Mouse (Mus musculus) layer of hippocampus, adult 2 months (tissue): ENCODE measurements around the gene Cpsf2. TPM values are rescaled to one million over a fixed set of nuclear protein-coding genes. Genes with fewer than 3 reads are reported as not detected.

ENCODE experiments used
- DNase-seq, 2 experiments: peaks; one replicate each; pipeline ENCODE4 v3.0.0; 2022; ENCODE audit warnings: low spot score in 2 of 2
- H3K27ac ChIP-seq: fragments of 200-600 bp; 2 replicates; pipeline ENCODE4 v1.8.1; 2022
- H3K4me3 ChIP-seq: fragments of 200-600 bp; 2 replicates; pipeline ENCODE4 v1.8.1; 2022; ENCODE audit warnings: mild to moderate bottlenecking
- CTCF ChIP-seq: fragments of 200-600 bp; conservative IDR thresholded peaks from 2 replicates; pipeline ENCODE4 v1.8.1; 2022; ENCODE audit warnings: antibody characterized with exemption, mild to moderate bottlenecking, moderate library complexity
- total RNA-seq, 2 experiments: library from RNA; stranded (reverse); gene quantifications; 2 replicates each; pipeline ENCODE4 v1.2.3; 2021

The Cpsf2 gene
- total RNA-seq, 2 experiments from 2014 or later = 26.3 to 27.4 TPM

DNA sequence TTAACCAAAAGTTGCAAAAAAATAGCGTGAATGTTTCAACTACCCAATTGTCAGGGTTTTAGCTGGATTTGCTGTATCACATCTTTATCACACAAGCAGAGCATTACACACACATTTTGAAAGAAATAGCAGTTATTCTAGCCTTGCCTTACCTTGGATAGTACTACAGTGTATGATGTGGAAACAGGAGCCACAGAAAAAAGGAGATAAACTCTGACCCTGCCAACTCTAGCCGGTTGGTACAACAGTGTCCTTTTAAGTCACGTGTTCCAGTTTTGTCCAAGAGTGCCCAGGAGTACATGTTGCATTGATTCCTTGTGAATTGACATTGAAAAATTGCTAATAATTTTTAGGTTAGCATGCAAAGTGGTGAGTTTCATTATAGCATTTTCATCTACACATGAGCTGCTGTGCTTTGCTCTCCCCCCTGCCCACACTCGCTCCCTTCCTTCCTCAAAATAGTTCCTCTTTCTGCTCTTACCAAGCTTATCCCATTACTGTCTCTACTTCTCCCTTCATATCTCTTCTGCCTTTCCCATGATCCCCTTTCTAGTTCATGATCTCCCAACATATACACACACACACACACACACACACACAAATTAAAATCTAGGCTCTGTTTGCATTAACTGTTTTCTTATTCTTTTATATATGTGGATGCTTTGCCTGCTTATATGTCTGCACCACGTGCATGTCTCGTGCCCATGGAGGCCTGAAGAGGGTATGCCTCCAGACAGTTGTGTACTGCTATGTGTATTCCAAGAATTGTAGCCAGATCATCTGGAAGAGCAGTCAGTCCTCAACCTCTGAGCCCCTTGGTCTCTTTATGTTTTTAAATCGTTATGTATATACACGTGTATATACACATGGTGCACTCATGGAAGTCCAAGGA, 19.0 kb downstream of the Cpsf2 start:
- Histone ChIP-seq H3K4me3 (no peak overlapping the region), H3K27ac (no peak overlapping the region)
- TF ChIP-seq CTCF = no peak
- no peak for DNase-seq

DNA sequence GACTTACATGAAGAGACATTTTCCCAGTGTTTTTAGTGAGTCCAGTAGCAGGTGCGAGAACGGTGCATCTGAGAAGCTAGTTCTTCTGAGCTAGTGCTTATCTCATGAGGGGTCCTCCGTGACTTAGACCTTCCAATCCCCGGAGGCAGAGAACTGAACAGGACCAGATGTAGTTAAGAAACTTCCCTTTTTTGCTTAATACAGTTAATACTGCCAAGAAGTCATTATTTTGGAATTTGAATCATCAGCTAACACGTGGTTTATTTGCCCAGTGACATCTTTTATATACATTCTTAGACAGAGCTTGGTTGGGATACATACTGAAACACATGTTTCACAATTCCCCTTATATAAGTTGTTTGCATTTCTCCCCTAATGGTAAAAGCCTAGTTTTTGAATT, 23.1 kb downstream of the Cpsf2 start:
- no peak for DNase-seq
- Histone ChIP-seq H3K4me3 (no peak overlapping the region), H3K27ac (no peak overlapping the region)
- TF ChIP-seq CTCF = no peak

DNA sequence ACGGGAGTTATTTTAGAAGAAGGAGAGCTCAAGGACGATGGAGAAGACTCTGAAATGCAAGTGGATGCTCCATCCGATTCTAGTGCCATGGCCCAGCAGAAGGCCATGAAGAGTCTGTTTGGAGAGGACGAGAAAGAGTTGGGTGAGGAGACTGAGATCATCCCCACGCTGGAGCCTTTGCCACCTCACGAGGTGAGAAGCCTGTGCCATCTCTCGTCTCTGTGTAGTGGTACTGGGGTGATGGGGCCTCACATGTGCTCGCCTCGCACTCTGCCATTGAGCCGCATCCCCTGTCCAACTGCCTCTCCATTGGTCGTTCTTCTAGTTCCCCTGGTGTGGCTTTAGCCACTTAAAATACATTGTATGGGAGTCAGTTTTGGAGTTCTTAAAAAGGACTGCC, 25.0 kb downstream of the Cpsf2 start:
- no peak overlapping the region for H3K4me3 ChIP-seq
- no peak for TF ChIP-seq CTCF
- H3K27ac ChIP-seq = no peak overlapping the region
- no peak for DNase-seq

DNA sequence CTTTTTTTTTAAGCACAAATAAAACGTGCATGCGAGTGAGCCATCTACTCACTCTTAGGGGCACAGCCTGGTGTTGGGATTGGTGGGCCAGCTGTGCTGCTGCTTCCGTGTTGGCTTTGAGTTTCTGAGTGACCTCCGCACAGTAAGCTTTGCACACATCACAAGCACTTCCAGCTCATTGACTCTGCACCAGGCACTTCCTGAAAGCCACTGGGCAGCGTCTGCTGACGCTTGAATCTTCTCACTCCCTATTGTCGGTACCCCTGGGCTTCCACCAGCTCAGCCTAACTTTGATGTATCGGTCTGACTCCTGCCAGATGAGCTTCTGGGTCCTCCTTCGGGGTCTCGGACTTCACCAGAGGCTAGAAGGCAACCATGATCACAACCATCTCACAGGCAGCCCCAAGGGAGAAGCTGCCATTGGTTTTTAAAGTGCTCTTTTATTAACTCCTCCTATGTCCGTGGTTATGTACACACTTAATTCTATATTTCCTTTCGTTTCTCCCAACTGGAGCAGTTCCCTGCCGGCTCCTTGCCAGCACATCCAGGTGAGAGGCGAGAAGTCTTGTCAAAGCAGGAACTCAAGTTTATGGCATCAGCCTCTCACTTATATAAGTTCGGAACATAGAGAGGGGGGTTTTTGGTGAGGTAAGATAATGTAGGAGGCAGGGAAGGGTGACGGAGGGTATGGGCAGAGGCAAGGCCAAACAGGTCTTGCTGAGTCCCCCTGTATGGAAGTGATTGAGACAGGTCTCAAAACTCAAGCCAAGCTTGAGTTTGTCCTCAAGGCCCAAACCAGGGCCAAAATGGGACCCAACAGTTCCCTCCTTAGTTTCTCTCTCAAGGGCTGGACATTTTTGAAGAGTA, 32.6 kb downstream of the Cpsf2 start:
- DNase-seq = no peak
- no peak overlapping the region for H3K27ac ChIP-seq
- no peak overlapping the region for H3K4me3 ChIP-seq
- TF ChIP-seq CTCF = no peak

GRCm38 (mm10) chr12:102009551-102009950, 33.8 kb downstream of the Cpsf2 start:
- no peak overlapping the region for H3K27ac ChIP-seq
- peak; percentile 55 for TF ChIP-seq CTCF
- H3K4me3 ChIP-seq = no peak overlapping the region
- DNase-seq = no peak

DNA sequence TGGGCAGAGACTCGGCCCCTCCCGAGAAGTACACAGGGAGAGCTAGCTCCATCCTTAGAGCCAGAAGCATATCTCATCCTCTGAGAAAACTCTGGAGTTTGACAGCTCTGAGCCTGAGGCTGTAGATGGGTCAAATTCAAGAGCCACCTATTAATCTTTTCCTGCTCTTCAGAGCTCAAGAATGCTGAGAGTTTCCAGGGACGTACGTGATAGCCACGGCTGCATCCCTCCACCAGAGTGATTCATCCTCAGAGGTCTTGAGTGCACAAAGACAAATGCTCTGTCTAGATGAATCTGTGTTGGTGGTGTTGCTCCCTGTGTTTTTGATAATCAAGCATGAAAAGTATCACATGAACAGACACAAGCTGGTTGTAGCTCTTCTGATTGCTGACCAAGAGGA, 38.6 kb downstream of the Cpsf2 start:
- DNase-seq = no peak
- Histone ChIP-seq H3K4me3 (no peak overlapping the region), H3K27ac (no peak overlapping the region)
- no peak for TF ChIP-seq CTCF

- DNase-seq = no peak
- Histone ChIP-seq H3K27ac (no peak overlapping the region), H3K4me3 (no peak overlapping the region)
- no peak for TF ChIP-seq CTCF
Measured at GRCm38 (mm10) chr12:102015127-102015526, 39.3 kb downstream of the Cpsf2 start.

DNA sequence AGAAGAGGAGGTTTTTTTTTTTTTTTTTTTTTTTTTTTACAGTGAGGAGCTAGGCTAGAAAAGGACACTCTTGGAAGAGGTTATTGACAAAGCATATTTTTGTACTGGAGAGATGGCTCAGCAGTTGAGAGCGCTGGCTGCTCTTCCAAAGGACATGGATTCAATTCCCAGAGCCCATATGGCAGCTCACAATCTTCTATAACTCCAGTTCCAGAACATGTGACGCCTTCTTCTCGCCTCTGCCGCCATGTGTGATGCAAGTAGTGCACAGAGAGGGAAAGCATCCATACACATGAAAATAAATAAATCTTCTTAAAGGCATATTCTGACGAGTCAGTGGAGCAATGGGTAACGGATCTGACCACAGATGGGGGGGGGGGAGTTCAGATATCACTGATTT, 46.1 kb downstream of the Cpsf2 start:
- no peak for DNase-seq
- Histone ChIP-seq H3K4me3 (no peak overlapping the region), H3K27ac (no peak overlapping the region)
- TF ChIP-seq CTCF = no peak

DNA sequence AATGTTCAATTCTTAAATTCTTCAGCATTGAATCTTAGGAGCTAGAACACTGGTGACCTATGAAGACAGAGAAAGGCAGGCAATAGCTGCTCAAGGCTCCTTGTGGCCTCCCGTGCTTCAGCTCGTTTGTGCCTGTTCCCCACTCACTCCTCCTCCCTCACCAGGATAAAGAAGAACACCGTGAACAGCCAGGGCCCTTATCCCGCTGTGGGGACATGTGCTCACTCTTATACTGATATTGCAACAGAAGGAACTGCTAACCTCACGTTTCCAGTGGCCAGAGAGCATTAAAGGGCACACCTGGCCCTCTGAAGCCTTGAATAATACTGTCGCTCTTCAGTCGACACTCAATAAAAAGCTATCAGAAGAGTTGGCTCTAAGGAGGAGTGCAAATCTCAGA, 53.4 kb downstream of the Cpsf2 start:
- no peak for TF ChIP-seq CTCF
- H3K27ac ChIP-seq = no peak overlapping the region
- no peak overlapping the region for H3K4me3 ChIP-seq
- DNase-seq = no peak

GRCm38 (mm10) chr12:102029892-102030446, 54.2 kb downstream of the Cpsf2 start:
- H3K4me3 ChIP-seq = no peak overlapping the region
- TF ChIP-seq CTCF = 0 out of 2 replicates have a peak, but pooled peaks have one; percentile 7
- no peak overlapping the region for H3K27ac ChIP-seq
- DNase-seq = no peak

DNA sequence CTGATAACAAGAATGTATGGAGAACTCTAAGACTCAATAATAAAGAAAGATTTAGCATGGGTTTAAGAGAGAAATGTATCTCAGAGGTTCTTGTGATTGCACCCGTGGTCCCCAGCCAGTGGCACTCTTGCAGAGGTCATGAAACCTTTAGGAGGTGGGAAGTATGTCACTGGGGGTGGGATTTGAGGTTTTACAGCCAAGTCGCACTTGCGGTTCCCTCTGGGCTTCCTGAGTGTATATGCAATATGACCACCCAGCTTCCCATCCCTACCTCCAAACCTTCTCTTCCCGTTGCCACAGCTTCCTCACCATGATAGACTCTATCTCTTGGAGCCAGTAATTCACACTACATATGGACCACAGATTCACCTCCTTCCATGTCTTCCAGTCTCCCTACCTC, 59.1 kb downstream of the Cpsf2 start:
- Histone ChIP-seq H3K27ac (no peak overlapping the region), H3K4me3 (no peak overlapping the region)
- DNase-seq = no peak
- TF ChIP-seq CTCF = no peak

DNA sequence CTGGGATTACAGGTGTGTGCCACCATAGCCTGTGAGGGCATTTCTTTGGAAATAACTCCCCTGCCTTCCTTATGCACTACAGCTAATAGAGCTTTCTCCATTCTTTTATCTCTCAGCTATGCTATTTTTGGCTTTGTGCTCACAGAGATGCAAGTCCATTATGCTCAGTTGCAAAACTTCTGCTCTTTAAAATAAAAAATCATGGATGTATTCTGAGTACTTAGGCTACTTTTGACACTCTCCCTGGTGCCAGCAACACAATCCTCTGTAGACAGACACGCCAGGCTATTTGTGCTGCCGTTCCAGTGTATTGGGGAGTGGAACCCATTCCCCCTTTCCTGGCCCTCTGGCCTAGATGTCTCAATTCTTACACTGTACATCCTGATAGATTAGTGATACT, 64.1 kb downstream of the Cpsf2 start:
- no peak for DNase-seq
- Histone ChIP-seq H3K27ac (peak overlapping the region; percentile 40; the same call in 1 of the 2 replicates), H3K4me3 (no peak overlapping the region)
- no peak for TF ChIP-seq CTCF

DNA sequence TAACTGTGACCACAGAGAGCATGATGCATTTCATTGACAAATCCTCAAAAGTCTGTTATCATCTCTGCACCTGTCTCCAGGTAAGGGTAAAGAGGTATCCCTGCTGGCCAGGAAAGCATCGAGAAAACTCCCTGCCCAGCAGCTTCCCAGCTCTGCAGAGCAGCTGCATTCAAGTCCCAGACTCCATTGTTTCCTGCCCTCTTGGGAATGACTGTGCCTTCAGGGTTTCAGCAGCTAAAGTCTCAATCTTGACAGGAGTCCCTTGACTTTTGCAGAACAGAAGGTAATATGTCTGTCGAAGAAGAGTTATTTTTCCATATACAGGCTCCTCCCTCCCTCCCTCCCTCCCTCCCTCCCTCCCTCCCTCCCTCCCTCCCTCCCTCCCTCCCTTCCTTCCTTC, 65.9 kb downstream of the Cpsf2 start:
- Histone ChIP-seq H3K4me3 (no peak overlapping the region), H3K27ac (no peak overlapping the region)
- no peak for TF ChIP-seq CTCF
- no peak for DNase-seq
